Mouse (Mus musculus): ENCODE results near the gene Oprd1. TPM values are rescaled to one million over a fixed set of nuclear protein-coding genes. Genes with fewer than 3 reads are reported as not detected.

Oprd1 gene
- total RNA-seq (2015) = not detected in 2 replicates
- total RNA-seq (2017) = not detected in 2 replicates

DNA sequence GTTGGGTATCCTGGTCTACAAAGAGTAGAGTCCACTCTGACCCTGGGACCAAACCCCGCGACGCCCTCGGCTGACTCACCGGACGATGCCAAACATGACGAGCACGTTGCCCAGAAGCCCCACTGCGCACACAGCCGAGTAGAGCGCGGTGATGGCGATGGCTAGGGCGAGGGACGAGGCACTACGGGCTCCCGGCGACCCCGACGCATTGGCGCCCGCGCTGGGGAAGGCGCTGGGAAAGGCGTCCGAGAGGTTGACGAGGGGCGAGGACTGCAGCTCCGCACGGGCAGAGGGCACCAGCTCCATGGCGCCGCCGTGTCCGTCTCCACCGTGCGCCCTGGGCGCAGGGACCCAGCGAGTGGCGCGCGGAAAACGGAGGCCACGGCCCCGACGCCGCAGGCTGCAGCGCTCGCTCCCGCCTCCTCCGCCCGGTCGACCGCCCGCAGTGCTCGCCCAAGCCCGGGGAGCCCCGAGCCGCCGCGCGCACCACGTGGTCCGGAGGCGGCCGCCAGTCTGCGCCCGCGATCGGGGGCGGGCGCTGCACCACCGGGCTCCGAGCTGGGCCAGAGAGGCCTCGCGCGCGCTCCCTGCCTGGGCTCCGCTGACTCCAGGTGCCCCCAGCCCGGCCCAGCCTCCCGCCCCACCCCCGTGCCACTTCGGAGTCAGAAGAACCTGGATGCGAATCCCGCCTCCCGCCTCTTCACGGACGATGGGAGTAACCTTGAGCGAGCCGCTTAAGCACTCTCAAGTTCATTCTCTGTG, at the start of gene Oprd1:
Gene Oprd1, minus strand, starts transcription at position 407 of the 762 bp plus-strand sequence.
- ATAC-seq (ENCODE audit: poor library complexity, severe bottlenecking) = no peak

DNA sequence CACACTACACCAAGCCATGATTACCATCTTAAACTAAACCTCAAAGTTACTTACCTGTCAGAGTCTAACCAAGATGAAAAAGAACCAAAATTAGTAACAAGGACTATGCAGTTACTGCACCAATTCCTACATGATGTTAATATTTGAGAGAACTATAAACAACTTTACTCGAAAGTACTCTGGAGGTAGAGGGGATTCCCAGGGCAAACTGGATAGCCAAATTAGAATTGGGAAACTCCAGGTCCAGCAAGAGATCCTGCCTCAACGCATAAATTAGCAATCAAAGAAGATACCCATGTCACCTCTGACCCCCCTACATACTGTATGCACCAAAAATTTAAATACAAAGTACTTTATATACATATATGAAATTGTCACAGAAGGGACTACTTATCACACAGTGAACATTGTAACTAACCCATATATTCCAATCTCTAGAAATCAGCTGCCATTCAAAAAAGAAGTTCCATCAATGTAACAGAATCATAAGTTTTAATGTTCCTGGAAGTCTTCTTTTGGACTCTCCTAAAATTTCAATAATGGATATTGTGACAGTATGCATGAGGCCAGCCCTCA, 43.6 kb upstream of the Oprd1 start:
- no peak for ATAC-seq (ENCODE audit: poor library complexity, severe bottlenecking)

DNA sequence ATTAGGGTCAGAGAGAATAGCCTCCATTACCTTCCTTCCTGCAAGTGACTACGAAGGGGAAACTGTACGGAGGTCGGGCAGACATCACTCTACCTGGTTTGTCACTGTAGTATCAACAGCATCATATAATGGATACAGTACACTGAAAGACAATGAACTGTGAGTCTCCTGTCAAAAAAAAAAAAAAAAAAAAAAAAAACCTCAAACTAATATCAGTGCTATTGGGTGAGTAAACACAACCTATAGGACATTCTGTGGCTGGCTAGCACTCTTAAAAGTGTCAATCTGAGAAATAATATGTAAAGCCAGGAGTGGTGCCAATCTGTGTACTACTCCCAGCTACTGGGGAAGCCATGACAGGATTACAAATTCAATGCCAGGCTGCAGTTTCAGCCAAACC, 38.9 kb upstream of the Oprd1 start:
- no peak for ATAC-seq (ENCODE audit: poor library complexity, severe bottlenecking)

DNA sequence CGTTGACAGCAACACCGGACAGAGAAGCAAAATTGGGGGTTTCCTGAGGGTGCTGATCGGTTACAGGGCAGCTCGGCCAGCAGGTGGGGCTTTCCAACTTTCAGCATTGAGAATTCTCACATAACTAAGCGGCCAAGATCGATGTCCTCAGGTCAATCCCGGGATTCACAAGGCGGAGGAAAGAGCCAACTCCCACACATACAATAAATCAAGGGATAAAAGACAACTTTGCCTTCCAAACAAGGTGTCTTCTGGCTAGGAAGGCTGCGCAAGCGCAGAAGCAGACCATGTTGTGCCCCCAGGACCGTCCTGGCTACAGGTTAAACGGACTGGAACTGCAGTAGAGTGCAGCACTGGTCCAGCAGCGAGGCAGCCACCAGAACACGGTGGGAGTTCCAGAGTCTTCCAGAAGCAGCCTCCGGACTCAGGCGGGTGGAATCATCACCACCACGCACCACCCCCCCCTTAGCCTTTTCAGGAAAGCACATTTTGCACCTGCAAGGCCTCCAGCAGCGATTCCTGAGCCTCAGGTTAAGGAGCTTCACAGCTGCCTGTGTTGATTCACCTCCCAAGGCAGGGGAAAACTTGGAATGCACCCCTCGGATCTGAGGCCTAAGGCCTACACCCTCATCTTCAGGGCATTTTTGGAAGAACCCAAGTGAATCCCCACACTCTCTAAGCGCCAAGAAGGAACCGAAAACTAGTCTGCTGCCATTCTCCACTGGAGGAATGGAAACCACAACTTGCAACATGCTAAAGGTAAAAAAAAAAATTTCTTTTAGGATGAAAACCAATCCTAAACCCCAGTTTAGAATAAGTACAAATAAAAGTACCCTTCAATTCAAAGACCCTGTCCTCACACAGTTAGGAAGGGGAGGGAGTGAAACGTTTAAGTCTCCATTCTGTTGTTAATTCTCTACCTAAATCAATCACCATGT, 37.7 kb upstream of the Oprd1 start:
- ATAC-seq (ENCODE audit: poor library complexity, severe bottlenecking) = no peak

DNA sequence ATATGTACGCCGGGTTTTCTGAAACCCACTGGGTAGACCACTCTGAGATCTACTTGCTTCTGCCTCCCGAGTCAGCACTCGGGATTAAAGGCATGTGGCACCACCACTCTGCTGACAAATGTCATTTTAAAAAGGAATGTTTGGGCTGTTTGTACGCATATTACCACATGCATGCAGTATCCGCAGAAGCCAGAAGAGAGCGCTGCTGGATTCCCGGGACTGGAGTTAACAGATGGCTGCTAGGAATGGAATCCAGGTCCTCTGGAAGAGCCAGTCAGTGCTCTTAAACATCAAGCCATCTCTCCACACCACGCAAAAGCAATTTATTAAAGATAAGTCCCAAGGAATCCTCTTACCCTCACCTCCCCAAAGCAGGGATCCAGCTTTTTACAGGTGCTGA, 36.4 kb upstream of the Oprd1 start:
- ATAC-seq (ENCODE audit: poor library complexity, severe bottlenecking) = no peak

DNA sequence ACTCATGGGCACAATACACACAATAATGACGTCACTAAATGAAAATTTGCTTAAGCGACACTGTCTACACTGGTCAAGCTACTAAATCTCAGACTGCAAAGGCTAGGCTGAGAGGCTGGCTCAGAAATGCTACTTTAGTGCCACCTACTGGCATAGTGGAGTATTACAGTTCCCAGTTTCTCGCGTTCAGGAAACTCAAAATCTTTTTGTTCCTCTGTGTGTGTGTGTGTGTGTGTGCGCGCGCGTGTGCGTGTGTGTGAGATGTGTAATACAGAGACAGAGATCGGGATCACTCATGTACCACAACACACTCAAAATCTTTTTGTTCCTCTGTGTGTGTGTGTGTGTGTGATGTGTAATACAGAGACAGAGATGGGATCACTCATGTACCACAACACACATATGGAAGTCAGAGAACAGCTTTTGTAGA, 34.4 kb upstream of the Oprd1 start:
- peak; percentile 88 for ATAC-seq (ENCODE audit: poor library complexity, severe bottlenecking)

DNA sequence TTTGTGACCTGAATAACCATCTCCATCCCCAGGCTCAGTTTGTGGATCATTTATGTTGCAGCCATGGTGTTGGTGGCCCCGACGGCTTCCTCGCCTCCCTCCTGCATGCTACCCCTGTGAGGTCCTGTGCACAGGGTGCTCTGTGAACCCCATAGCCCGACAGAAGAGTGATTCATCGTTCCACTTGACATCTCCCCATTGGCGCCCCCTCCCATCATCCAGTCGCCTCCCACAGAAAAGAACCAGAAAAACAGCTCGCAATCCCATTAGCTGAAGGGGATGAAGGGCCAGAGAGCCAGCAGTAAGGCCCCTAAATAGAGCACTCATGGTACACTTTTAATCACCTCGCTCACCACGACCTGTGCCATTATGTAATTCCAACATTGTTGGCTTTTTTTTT, 32.2 kb upstream of the Oprd1 start:
- no peak for ATAC-seq (ENCODE audit: poor library complexity, severe bottlenecking)

DNA sequence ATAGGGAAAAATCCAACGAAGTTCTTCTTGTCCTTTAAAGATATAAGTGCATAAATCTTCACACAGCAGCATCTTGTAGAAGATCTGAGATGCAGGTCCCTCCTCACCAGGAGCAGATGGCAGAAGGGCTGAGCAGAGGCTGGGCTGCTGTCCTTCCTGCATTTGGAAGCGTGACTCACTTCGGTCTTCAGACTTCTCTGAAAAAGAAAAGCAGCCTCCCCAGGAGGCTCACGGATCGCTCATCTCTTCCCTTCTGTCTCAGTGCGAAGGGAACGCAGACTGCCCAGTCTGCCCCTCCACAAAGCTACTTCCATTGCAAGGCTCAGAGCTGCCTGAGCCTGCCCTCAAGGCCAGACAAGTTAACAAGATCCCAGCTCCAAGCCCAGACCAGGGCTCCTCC, 26.6 kb upstream of the Oprd1 start:
- ATAC-seq (ENCODE audit: poor library complexity, severe bottlenecking) = no peak

DNA sequence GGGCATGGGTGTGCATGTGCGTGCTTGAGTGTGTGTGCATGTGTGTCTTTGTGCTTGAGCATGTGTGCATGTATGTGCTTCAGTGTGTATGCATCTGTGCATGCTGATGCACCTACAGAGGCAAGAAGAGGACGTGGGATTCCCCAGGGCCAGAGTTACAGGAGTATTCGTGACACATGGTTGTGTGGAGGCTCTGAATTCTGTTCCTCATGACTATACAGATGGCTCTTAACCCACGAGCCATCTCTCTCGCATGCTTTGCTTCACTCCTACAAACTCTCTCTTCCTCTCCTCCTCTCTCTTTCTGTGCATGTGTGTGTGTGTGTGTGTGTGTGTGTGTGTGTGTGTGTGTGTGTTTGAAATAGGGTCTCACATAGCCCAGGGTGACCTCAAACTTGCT, 25.5 kb upstream of the Oprd1 start:
- ATAC-seq (ENCODE audit: poor library complexity, severe bottlenecking) = no peak

DNA sequence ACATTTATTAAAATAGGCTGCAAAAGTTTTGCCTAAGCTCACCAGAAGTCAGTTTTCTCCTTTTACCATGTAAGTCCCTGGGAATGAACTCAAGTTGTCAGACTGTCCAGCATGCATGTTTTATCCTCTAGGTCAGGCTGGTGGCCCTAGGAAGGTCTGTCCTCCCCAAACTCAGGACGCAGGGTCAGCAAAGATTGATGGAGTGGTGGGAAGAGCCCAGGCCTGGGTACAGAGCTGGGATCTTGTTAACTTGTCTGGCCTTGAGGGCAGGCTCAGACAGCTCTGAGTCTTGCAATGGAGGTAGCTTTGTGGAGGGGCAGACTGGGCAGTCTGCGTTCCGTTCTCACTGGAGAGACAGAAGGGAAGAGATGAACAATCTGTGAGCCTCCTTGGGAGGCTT, 25.0 kb upstream of the Oprd1 start:
- ATAC-seq (ENCODE audit: poor library complexity, severe bottlenecking) = no peak

DNA sequence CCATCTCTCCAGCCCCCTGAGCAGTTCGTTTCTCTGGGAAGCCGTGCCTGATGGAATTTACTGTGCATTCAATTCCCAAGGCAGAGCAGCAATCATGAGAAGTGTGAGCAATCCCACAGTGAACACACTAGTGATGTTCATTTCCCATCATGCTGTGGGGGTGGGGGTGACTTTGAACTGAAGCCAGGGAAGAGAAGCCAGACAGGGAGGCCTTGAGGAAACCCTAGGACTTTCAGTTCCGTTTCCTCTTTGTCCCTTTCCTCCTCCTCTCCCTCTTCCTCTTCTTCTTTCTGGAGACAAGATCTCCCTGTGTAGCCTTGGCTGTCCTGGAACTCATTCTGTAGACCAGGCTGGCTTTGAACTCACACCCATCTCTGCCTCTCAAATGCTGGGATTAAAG, 23.1 kb upstream of the Oprd1 start:
- peak; percentile 76 for ATAC-seq (ENCODE audit: poor library complexity, severe bottlenecking)

DNA sequence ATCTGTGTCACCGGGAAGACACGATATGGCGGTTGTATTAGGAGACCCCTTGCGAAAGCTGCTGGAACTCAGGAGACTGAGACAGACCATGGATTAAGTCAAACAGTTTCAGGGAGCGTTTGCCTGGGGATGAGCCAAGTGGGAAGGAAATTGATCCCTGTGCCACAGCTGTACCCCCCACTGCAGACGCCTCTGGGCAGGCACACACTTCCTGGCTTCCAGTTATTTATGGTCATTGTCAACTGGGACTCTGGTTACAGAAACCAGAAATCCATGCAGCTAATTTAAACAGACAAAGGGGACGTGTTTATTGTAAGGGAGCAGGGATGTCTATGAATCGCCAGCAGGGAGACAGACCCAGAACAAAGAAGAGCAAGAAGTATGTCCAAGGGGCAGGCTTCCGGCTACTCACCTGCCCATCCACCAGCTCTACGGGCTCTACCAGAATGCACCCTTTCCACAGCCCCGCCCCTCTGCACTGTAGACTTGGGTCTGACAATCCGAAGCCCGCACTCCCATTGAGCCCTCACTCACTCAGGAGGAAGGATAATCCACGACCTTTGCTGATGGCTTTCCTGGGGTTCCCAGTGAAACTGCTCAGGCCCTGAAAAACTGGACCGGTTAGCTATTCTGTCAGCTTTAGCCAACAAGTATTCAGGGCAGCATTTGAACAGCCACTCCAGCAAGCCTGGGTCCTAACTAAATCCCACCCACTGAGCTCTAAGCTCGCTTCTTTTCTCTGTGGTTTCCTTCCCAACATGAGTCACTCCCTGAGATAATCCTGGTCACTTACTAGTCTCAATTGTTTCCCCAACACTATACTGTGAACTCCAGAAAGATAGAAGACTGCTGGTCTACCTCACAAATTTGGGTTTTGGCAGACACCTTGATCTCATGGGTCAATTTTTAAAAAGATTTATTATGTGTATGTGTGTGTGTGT, 22.3 kb upstream of the Oprd1 start:
- no peak for ATAC-seq (ENCODE audit: poor library complexity, severe bottlenecking)

DNA sequence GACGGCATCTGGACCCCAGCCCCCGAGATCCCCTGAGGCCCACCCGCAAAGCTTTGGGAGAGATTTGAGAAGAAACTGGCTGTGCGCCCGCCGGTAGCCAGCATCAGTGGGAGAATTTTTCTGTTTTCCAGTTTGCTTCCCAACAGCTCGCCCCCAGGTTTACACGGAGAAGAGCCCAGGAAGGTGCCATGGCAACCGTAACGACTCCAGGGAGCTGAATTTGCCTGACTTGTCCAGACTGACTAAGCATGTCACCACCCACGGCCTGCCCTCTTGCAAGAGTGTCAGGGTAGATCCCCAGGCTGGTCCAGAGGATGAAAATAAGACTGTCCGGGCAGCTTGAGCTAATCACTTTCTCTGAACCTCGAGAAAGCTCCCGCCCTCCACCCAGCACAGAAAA, 21.4 kb upstream of the Oprd1 start:
- no peak for ATAC-seq (ENCODE audit: poor library complexity, severe bottlenecking)

DNA sequence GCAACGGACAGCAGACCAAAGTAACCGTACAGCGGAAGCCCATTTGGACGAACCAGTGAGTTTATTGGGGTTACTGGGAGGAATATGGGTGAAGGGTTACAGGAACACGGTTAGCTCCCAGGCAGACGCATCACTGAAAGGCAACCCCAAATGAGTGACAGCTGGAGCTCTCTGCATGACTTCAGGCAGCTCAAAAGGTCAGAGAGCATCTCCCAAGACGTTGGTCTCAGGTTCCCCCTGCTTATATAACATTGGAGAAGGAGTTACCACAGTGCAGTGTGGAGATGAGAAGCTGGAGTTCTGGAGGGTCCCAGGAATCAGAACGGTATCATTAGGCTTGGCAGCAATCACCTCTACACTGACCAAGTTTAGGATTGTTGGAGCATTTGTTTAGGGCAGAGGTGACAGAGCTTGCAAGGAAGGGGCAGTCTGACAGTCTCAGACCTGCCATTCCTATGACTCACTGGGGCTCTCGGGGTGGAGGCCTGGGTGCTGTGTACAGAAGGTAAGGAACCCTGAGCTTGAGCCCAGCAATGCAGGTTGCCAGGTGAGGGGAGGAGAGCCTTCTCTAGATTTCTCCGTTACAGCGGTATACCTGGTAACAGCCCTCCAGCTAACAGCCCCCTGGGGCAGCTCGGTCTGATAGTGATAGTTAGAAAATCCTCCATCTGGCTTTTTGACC, 12.8 kb upstream of the Oprd1 start:
- ATAC-seq (ENCODE audit: poor library complexity, severe bottlenecking) = no peak

DNA sequence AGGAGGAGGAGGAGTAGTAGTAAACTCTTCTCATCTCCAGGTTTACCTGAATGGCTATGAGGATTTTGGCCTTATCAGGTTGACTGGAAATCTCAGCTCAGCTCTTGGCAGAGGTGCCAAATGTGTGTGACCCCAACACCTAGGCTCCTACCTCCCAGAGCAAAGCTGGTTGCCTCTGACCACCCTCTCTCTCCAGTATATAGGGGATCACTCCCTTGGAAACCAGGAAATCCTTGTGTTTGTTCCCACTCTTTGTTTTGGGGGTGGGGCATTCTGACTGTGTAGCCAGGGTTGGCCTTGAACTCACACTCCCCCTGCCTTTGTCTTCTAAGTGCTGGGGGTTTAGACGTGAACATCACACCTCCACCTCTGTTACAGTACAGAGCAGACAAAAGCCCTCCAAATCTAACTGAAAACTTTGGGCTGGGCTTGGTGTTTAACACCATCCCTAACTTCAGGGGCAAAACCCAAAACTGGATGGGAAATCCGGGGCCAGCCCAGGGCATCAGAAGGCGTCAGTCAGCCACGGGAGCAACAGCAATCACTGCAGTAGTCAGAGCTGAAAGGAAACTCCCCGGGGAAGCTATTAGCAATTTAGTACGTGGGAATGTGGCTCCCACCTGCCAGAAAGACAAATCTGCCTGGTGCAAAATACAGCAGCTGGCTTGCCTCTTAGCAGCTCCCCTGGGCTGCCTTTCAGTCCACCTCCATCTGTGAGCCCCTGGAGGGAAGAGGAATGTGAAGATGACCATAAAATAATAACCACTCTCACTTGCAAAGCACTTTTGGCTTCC, 10.8 kb upstream of the Oprd1 start:
- no peak for ATAC-seq (ENCODE audit: poor library complexity, severe bottlenecking)

DNA sequence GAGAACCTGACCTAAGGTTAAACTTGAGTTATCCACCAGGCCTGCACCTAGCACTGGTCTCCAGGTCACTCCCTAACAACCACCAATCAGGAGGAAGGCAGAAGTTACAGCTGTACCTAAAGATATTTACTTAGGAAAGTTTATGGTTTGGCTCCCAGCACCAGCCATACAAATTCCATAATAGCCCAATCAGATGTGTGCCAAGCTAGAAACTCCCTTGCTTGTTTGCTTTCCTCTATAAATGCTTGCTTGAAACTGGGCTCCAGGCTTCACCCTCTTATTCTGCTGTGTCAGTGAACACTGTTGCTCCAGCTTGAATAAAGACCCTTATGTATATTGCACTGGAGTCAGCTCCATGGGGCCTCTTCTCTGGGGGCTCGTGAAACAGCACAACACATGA, 7.4 kb upstream of the Oprd1 start:
- no peak for ATAC-seq (ENCODE audit: poor library complexity, severe bottlenecking)

DNA sequence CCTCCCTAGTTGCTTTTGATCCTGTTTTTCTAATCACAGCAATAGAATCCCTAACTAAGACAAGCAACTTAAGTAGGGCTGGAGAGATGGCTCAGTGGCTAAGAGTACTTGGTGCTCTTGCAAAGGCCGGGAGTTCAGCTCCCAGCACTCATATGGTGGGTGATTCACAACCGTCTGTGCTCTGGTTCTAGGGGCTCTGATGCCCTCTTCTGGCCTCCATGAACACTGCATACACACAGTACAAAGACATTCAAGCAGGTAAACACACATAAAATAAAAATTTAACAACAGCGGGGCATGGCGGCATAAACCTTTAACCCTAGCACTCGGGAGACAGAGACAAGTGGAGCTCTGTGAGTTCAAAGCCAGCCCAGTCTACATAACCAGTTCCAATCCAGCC, 1.9 kb upstream of the Oprd1 start:
- ATAC-seq (ENCODE audit: poor library complexity, severe bottlenecking) = no peak

DNA sequence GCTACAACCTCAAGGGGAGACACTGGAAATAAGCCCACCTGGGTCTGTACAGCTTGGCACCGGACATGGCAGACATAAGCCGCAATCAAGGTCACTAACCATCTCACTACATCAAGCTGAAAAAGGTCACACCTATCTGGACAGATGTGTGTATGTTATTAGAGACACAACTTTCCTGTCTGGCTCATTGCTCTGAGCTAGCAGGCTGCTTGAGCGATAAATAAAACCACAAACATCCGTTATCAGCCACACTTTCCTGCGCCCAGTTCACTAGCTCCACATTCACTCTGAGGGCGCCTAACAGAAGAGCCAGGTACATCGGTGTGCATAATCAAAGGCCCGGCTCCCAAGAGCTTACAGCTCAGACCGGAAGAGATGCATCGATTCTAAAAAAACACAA, 806 bp upstream of the Oprd1 start:
- ATAC-seq (ENCODE audit: poor library complexity, severe bottlenecking) = no peak

DNA sequence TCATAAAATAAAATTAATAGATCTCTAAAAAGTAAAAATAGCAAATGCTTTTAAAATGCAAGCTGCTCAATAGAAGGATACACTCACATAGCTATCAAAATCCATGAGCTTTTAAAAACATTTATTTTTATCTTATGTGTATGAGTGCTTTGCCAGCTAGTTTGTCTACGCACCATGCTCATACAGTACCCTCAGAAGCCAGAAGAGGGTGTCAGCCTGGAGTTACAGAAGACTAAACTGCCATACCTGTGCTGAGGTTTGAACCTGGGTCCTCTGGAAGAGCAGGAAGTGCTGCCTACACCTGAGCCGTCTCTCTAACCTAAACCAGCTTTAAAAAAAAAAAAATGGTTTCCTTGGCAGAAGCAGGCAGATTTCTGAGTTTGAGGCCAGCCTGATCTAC, 5.6 kb downstream of the Oprd1 start:
- ATAC-seq (ENCODE audit: poor library complexity, severe bottlenecking) = no peak
